Mouse (Mus musculus) megakaryocyte, embryonic 14.5 days (primary cell): ENCODE measurements around the gene Sp110.
"Not testable (repeated sequence)": the region's sequence is repeated elsewhere in the genome, so short reads cannot be mapped to it uniquely, and the experiment has no call there.

Experiments used
- FLI1 ChIP-seq: IDR thresholded peaks from 2 replicates; pipeline ENCODE4 v1.6.1; 2012; ENCODE audit warnings: low read length, inconsistent platforms, mixed read lengths
- GATA1 ChIP-seq: IDR thresholded peaks from 3 replicates; pipeline ENCODE4 v1.6.1; 2012; ENCODE audit warnings: mixed read lengths, low read length, inconsistent platforms, borderline replicate concordance

- not testable (repeated sequence) for TF ChIP-seq GATA1, FLI1
These were observed 16.5 kb upstream of the Sp110 start for GRCm38 (mm10) chr1:85615096-85615495.
